In the genomic region with DNA sequence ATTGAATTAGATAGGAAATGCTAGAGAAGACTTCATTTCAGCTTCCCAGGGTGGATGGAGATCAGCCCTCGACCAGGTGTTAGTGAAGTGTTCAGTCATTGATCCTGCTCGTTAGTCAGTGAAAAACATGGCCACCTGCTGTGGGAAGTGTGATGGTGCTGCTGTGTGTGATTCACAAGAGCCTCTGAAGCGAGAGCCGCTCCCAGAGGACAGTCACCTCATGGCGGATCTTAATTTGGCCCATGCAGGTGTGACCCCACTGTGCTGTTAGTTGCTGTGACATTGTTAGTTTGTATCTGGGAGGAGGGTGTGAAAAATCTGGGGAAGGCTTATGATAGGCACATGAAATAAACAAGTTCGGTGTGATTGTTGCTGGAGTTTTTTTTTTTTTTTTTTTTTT, we compare ENCODE assay signal across 26 mouse cellular contexts. TPM values are rescaled to one million over a fixed set of nuclear protein-coding genes. Genes with fewer than 3 reads are reported as not detected.
DNase-seq lines count a peak whose midpoint lies in the region; ATAC-seq and TF ChIP-seq lines count a peak whose summit lies in the region.
"Had no signal": no experiment of that assay in that cellular context is flagged by ENCODE, and none has a peak within 500 bp of the region (broad histone marks: within the 10 kb centered on the region; RNA-seq: fewer than 3 reads in every experiment).

No protein-coding gene starts in this region.

- no peak overlapping the region for H3K4me2 ChIP-seq in forebrain, embryonic 12.5 days
- H3K4me2 ChIP-seq in forebrain, embryonic 15.5 days (replicated peaks): no peak overlapping the region
- no peak overlapping the region for H3K4me2 ChIP-seq in liver, postnatal 0 days (ENCODE audit: low read depth, low read length)
- H3K4me2 ChIP-seq: hindbrain, embryonic 14.5 days; intestine, embryonic 15.5 days; limb, embryonic 12.5 days; liver, embryonic 11.5 days; midbrain, embryonic 11.5 days had no signal

- no peak overlapping the region for H3K27ac ChIP-seq in forebrain, embryonic 12.5 days
- H3K27ac ChIP-seq in forebrain, embryonic 15.5 days (replicated peaks): no peak overlapping the region
- H3K27ac ChIP-seq in liver, postnatal 0 days (ENCODE audit: low read depth): no peak overlapping the region
- H3K27ac ChIP-seq: gastrocnemius, adult 2 months; hindbrain, embryonic 14.5 days; intestine, embryonic 15.5 days; limb, embryonic 12.5 days had no signal

- H3K9me3 ChIP-seq in forebrain, embryonic 12.5 days: no peaks in the 10 kb centered on the region
- H3K9me3 ChIP-seq in forebrain, embryonic 15.5 days: no peaks in the 10 kb centered on the region
- no peaks in the 10 kb centered on the region for H3K9me3 ChIP-seq in liver, postnatal 0 days (ENCODE audit: low read length)
- H3K9me3 ChIP-seq: intestine, embryonic 15.5 days; limb, embryonic 12.5 days had no signal

- no peak for TF ChIP-seq EP300 in liver, postnatal 0 days (IDR thresholded peaks at IDR 0.05; ENCODE audit: low read depth)

- no peak for TF ChIP-seq CTCF in liver, postnatal 0 days (IDR thresholded peaks at IDR 0.05; ENCODE audit: low read depth)

- H3K4me1 ChIP-seq in forebrain, embryonic 12.5 days: peaks cover 19% of the 10 kb centered on the region; the same call in 1 of the 2 replicates
- H3K4me1 ChIP-seq in forebrain, embryonic 15.5 days: no peaks in the 10 kb centered on the region; the same call in 1 of the 2 replicates
- no peaks in the 10 kb centered on the region for H3K4me1 ChIP-seq in liver, postnatal 0 days (ENCODE audit: insufficient read depth)
- H3K4me1 ChIP-seq: intestine, embryonic 15.5 days; limb, embryonic 12.5 days had no signal

- no peaks in the 10 kb centered on the region for H3K36me3 ChIP-seq in forebrain, embryonic 12.5 days (replicated peaks)
- no peaks in the 10 kb centered on the region for H3K36me3 ChIP-seq in forebrain, embryonic 15.5 days
- H3K36me3 ChIP-seq in splenic B cell, adult 2 months (ENCODE audit: control insufficient read depth, insufficient read depth, low read length, poor library complexity, severe bottlenecking): no peaks in the 10 kb centered on the region
- H3K36me3 ChIP-seq in liver, postnatal 0 days (replicated peaks; ENCODE audit: insufficient read depth, low read length): no peaks in the 10 kb centered on the region
- H3K36me3 ChIP-seq: intestine, embryonic 15.5 days; limb, embryonic 12.5 days had no signal

- H3K4me3 ChIP-seq in forebrain, embryonic 12.5 days (replicated peaks): no peak overlapping the region
- no peak overlapping the region for H3K4me3 ChIP-seq in forebrain, embryonic 15.5 days
- H3K4me3 ChIP-seq in liver, postnatal 0 days (ENCODE audit: low read depth, low read length): no peak overlapping the region
- H3K4me3 ChIP-seq: gastrocnemius, adult 2 months; intestine, embryonic 15.5 days; limb, embryonic 12.5 days had no signal

- DNase-seq in thymus, postnatal 0 days (ENCODE audit: low spot score): peak; percentile 21
- no peak for DNase-seq in thymus, postnatal 25 days
- peak; percentile 28 for DNase-seq in ZHBTc4 (ENCODE audit: low read depth, low spot score)
- DNase-seq in splenic B cell, adult 2 months (ENCODE audit: low read depth, low spot score): peak; percentile 26
- DNase-seq in liver, postnatal 0 days: no peak
- DNase-seq: adrenal gland, postnatal 14 days; cerebellum, adult 9-11 months; gastrocnemius, adult 2 months; heart, postnatal 4 days; kidney, adult 8-10 months; kidney, postnatal 14 days; layer of hippocampus, postnatal 36 days; lung, adult 18-20 months; lung, postnatal 10 days; right cerebral cortex, postnatal 14 days had no signal

- WGBS in forebrain, embryonic 12.5 days: 50% methylated on average over 6 of the region's 6 CpGs
- 29% methylated on average over 6 of the region's 6 CpGs for WGBS in forebrain, embryonic 15.5 days
- 51% methylated on average over 6 of the region's 6 CpGs for WGBS in liver, postnatal 0 days (ENCODE audit: insufficient replicate concordance)

- peak; percentile 65; the same call in 1 of the 2 replicates for ATAC-seq in forebrain, embryonic 12.5 days (ENCODE audit: low FRiP score)
- no peak for ATAC-seq in forebrain, embryonic 15.5 days (replicated peaks)
- ATAC-seq in liver, postnatal 0 days: no peak
- ATAC-seq in megakaryocyte-erythroid progenitor cell, adult 5-6 weeks (replicated peaks; ENCODE audit: low FRiP score, low TSS enrichment, poor library complexity, severe bottlenecking): no peak
- ATAC-seq: CD4-positive, CD25-positive, alpha-beta regulatory T cell, adult 4 months; intestine, embryonic 15.5 days had no signal

- no peaks in the 10 kb centered on the region for H3K27me3 ChIP-seq in forebrain, embryonic 12.5 days
- H3K27me3 ChIP-seq in forebrain, embryonic 15.5 days: no peaks in the 10 kb centered on the region
- no peaks in the 10 kb centered on the region for H3K27me3 ChIP-seq in splenic B cell, adult 2 months (ENCODE audit: control insufficient read depth, insufficient read depth, low read length, poor library complexity, severe bottlenecking)
- H3K27me3 ChIP-seq in liver, postnatal 0 days (ENCODE audit: insufficient read depth, low read length): peaks cover 2% of the 10 kb centered on the region; the same call in 1 of the 2 replicates
- H3K27me3 ChIP-seq: intestine, embryonic 15.5 days had no signal

- H3K9ac ChIP-seq in forebrain, embryonic 12.5 days: no peak overlapping the region
- H3K9ac ChIP-seq in forebrain, embryonic 15.5 days (replicated peaks): no peak overlapping the region
- no peak overlapping the region for H3K9ac ChIP-seq in liver, postnatal 0 days (replicated peaks)
- H3K9ac ChIP-seq: hindbrain, embryonic 14.5 days; intestine, embryonic 15.5 days; limb, embryonic 12.5 days had no signal

RNA-seq across cellular contexts. Expression of a gene that starts 7.3 kb away (rescaled TPM):
- 6.9 and 10.5 TPM in 2 replicates for polyA plus RNA-seq in forebrain, embryonic 12.5 days (2016; fragmentation: Nextera tagmentation; extraction: Ambion mirVana)
- polyA plus RNA-seq in forebrain, embryonic 15.5 days (2015; fragmentation: Nextera tagmentation; extraction: Ambion mirVana): 3.8 and 4.3 TPM in 2 replicates
- 79.2 and 90.0 TPM in 2 replicates for polyA plus RNA-seq in thymus, postnatal 0 days (2015; fragmentation: Nextera tagmentation; extraction: Ambion mirVana)
- 0.60 and 1.1 TPM in 2 replicates for polyA plus RNA-seq in liver, postnatal 0 days (2015; fragmentation: Nextera tagmentation; extraction: Ambion mirVana)
- 2.5 and 8.3 TPM in 2 replicates for total RNA-seq in megakaryocyte-erythroid progenitor cell, adult 5-6 weeks (2014; fragmentation: Nextera tagmentation)
- total RNA-seq in megakaryocyte-erythroid progenitor cell, adult 5-6 weeks (2017): 1.6 TPM in 1 of 2 replicates, not detected in the other
- total RNA-seq: common myeloid progenitor, adult 5-6 weeks; MEL had no signal

Comparison
In these comparisons a context has a peak if more than half of its experiments do, and no peak if none do; other contexts are left out.
1. DNase-seq: peak in thymus, postnatal 0 days (single experiment), ZHBTc4 (single experiment) and splenic B cell, adult 2 months (single experiment); none in thymus, postnatal 25 days (single experiment) and liver, postnatal 0 days (single experiment).